Mouse (Mus musculus): ENCODE data around the gene Pth2. TPM values are rescaled to one million over a fixed set of nuclear protein-coding genes. Genes with fewer than 3 reads are reported as not detected.

Pth2 gene
- polyA plus RNA-seq, 1 experiment = not detected

GRCm38 (mm10) chr7:45211070-45211469 is 30.3 kb downstream of the Pth2 start:
- no peaks in the 10 kb centered on the region for H3K4me1 ChIP-seq (ENCODE audit: control insufficient read depth, insufficient read depth, low read length)
- no peak overlapping the region for H3K4me3 ChIP-seq (ENCODE audit: insufficient read depth, low read length)
- TF ChIP-seq CTCF (IDR thresholded peaks at IDR 0.05; ENCODE audit: low read depth, low read length) = no peak
- no peak for TF ChIP-seq POLR2A (IDR thresholded peaks at IDR 0.05; ENCODE audit: borderline replicate concordance, low read depth, low read length)
- H3K27ac ChIP-seq (ENCODE audit: insufficient read depth, low read depth, low read length) = no peak overlapping the region

- no peak within 1 kb of the TSS for H3K4me3 ChIP-seq (ENCODE audit: insufficient read depth, low read length)
- no peak within 1 kb of the TSS for H3K27ac ChIP-seq (ENCODE audit: insufficient read depth, low read depth, low read length)
- H3K4me1 ChIP-seq (ENCODE audit: control insufficient read depth, insufficient read depth, low read length) = no peaks in the 10 kb centered on the region
- TF ChIP-seq POLR2A (IDR thresholded peaks at IDR 0.05; ENCODE audit: borderline replicate concordance, low read depth, low read length) (no peak), CTCF (IDR thresholded peaks at IDR 0.05; ENCODE audit: low read depth, low read length) (no peak)
Observed at GRCm38 (mm10) chr7:45211851-45212251, 31.1 kb downstream of the Pth2 start, which contains the start of gene Dkkl1. Dkkl1 (minus strand) TSS chr7:45212147.

DNA sequence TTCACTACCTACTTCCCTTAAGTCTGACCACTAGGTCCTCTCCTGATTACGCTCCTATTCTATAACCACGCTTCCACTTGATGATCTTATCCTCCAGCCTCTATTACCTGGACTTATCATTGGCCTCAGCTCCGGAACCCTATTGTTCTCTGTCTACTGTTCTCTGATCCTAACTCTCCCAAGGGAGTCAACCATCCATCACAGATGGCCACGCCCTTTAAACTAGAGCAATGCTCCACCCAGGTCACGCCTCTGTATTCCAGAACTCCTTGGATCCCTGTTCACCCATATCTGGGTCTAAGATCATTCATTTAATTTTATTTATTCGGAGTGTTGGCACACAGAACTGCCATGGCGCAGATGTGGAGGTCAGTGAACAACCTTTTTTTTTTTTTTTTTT is 31.6 kb downstream of the Pth2 start:
- H3K27ac ChIP-seq (ENCODE audit: insufficient read depth, low read depth, low read length) = no peak overlapping the region
- H3K4me1 ChIP-seq (ENCODE audit: control insufficient read depth, insufficient read depth, low read length) = no peaks in the 10 kb centered on the region
- TF ChIP-seq POLR2A (IDR thresholded peaks at IDR 0.05; ENCODE audit: borderline replicate concordance, low read depth, low read length) (no peak), CTCF (IDR thresholded peaks at IDR 0.05; ENCODE audit: low read depth, low read length) (no peak)
- no peak overlapping the region for H3K4me3 ChIP-seq (ENCODE audit: insufficient read depth, low read length)

- H3K4me3 ChIP-seq (ENCODE audit: insufficient read depth, low read length) = no peak overlapping the region
- H3K4me1 ChIP-seq (ENCODE audit: control insufficient read depth, insufficient read depth, low read length) = no peaks in the 10 kb centered on the region
- no peak overlapping the region for H3K27ac ChIP-seq (ENCODE audit: insufficient read depth, low read depth, low read length)
- TF ChIP-seq CTCF (IDR thresholded peaks at IDR 0.05; ENCODE audit: low read depth, low read length) (no peak), POLR2A (IDR thresholded peaks at IDR 0.05; ENCODE audit: borderline replicate concordance, low read depth, low read length) (no peak)
Observed at GRCm38 (mm10) chr7:45213708-45214107, 32.9 kb downstream of the Pth2 start.

DNA sequence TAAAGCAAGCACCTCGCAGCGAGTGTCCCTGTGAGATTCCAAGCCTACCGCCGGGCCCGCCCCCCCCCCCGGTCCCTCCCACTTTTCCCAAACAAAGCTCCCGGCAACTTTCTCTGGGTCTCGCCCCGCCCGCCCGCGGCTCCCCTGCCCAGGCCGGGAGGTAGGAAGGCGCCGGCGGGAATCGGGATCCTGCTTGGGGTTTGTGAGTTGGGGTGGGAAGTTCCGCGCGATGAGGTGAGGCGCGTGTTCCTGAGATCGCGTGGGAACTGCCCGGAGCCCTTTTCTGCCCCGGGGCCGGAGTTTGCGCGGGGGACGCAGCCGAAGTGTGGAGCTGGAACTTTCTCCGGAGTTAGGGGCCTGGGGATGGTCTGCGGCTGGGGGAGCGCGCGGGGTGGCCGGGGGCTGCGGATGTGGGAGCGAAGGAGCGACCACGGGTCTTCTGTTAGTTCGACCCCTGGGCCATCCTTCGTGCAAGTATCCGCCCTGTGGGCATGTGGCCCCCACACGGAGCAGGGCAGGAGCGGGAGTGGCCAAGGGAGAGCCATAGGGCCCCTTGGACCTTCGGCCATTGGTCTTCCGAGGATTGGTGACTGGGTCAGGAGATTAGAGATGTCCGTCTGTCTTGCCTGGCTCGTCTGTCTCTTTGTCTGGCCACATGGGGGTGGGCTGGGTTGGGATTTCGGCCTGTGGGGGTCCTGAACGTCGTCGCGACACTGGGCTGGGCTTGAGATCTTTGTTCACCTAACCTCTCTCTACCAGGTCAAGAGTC is 35.1 kb downstream of the Pth2 start, which contains the start of gene Tead2:
Gene Tead2, plus strand, starts transcription at position 81 of the 769 bp plus-strand sequence.
- no peaks in the 10 kb centered on the region; the same call in 1 of the 2 replicates for H3K4me1 ChIP-seq (ENCODE audit: control insufficient read depth, insufficient read depth, low read length)
- TF ChIP-seq CTCF (IDR thresholded peaks at IDR 0.05; ENCODE audit: low read depth, low read length) = no peak
- TF ChIP-seq POLR2A (IDR thresholded peaks at IDR 0.05; ENCODE audit: borderline replicate concordance, low read depth, low read length) = no peak
- H3K4me3 ChIP-seq (ENCODE audit: insufficient read depth, low read length) = no peak within 1 kb of the TSS
- no peak within 1 kb of the TSS for H3K27ac ChIP-seq (ENCODE audit: insufficient read depth, low read depth, low read length)

DNA sequence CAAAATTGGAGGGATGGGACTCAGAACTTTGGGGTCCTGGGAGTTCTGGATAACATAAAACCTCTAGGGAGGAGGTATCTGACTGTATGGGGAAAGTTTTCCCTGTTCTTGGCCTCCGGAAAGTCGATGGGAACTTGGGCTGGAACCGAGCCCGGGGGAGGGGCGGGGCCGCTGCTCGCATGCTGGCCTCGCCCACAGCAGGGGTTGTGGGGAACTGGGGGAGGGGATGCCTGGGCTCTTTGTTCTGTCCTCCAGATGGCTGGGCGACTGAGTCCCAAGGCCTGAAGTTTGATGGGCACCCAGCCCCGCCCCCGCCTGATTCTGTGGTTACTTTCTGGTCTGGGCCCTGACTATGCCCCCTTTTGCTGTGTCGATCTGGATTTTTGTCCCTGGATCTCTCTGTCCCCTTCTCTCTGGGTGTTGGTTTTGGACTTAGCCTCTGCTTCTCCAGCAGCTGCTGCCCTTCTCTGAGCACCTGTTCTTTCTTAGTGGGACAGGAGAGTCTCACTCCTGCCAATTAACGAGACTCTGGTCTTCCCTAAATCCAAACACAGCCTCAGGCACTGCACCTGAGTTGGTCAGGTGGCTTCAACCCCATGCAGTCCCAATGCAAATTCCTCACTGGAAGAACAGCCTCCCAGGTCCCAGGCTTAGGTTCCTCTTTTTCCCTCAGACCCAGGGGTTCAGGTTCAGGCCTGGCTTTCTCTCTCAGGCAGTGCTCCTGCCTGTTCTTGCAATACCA is 35.8 kb downstream of the Pth2 start:
- H3K4me1 ChIP-seq (ENCODE audit: control insufficient read depth, insufficient read depth, low read length) = no peaks in the 10 kb centered on the region; the same call in 1 of the 2 replicates
- H3K4me3 ChIP-seq (ENCODE audit: insufficient read depth, low read length) = no peak overlapping the region
- no peak for TF ChIP-seq POLR2A (IDR thresholded peaks at IDR 0.05; ENCODE audit: borderline replicate concordance, low read depth, low read length)
- no peak for TF ChIP-seq CTCF (IDR thresholded peaks at IDR 0.05; ENCODE audit: low read depth, low read length)
- no peak overlapping the region for H3K27ac ChIP-seq (ENCODE audit: insufficient read depth, low read depth, low read length)

- no peak overlapping the region for H3K27ac ChIP-seq (ENCODE audit: insufficient read depth, low read depth, low read length)
Observed at GRCm38 (mm10) chr7:45221680-45222079, 40.9 kb downstream of the Pth2 start.

GRCm38 (mm10) chr7:45224826-45225225 is 44.0 kb downstream of the Pth2 start:
- TF ChIP-seq CTCF (IDR thresholded peaks at IDR 0.05; ENCODE audit: low read depth, low read length) (no peak), POLR2A (IDR thresholded peaks at IDR 0.05; ENCODE audit: borderline replicate concordance, low read depth, low read length) (no peak)
- H3K4me1 ChIP-seq (ENCODE audit: control insufficient read depth, insufficient read depth, low read length) = no peaks in the 10 kb centered on the region
- no peak overlapping the region for H3K4me3 ChIP-seq (ENCODE audit: insufficient read depth, low read length)
- no peak overlapping the region for H3K27ac ChIP-seq (ENCODE audit: insufficient read depth, low read depth, low read length)

More at GRCm38 (mm10) chr7:45221680-45222079, 40.9 kb downstream of the Pth2 start:
- Histone ChIP-seq H3K4me3 (ENCODE audit: insufficient read depth, low read length) (no peak overlapping the region), H3K4me1 (ENCODE audit: control insufficient read depth, insufficient read depth, low read length) (no peaks in the 10 kb centered on the region; the same call in 1 of the 2 replicates)
- TF ChIP-seq CTCF (IDR thresholded peaks at IDR 0.05; ENCODE audit: low read depth, low read length) (no peak), POLR2A (IDR thresholded peaks at IDR 0.05; ENCODE audit: borderline replicate concordance, low read depth, low read length) (no peak)

- Histone ChIP-seq H3K4me3 (ENCODE audit: insufficient read depth, low read length) (no peak overlapping the region), H3K4me1 (ENCODE audit: control insufficient read depth, insufficient read depth, low read length) (no peaks in the 10 kb centered on the region), H3K27ac (ENCODE audit: insufficient read depth, low read depth, low read length) (no peak overlapping the region)
- TF ChIP-seq POLR2A (IDR thresholded peaks at IDR 0.05; ENCODE audit: borderline replicate concordance, low read depth, low read length) = no peak
- TF ChIP-seq CTCF (IDR thresholded peaks at IDR 0.05; ENCODE audit: low read depth, low read length) = no peak
Observed at GRCm38 (mm10) chr7:45226421-45226820, 45.6 kb downstream of the Pth2 start.

- Histone ChIP-seq H3K27ac (ENCODE audit: insufficient read depth, low read depth, low read length) (no peak overlapping the region), H3K4me3 (ENCODE audit: insufficient read depth, low read length) (no peak overlapping the region), H3K4me1 (ENCODE audit: control insufficient read depth, insufficient read depth, low read length) (no peaks in the 10 kb centered on the region)
- TF ChIP-seq CTCF (IDR thresholded peaks at IDR 0.05; ENCODE audit: low read depth, low read length) (no peak), POLR2A (IDR thresholded peaks at IDR 0.05; ENCODE audit: borderline replicate concordance, low read depth, low read length) (no peak)
Observed at GRCm38 (mm10) chr7:45228548-45228947, 47.8 kb downstream of the Pth2 start.

Measured in bone marrow macrophage, adult 2 months (primary cell).